Mouse (Mus musculus): ENCODE data around the gene Ppfibp2.

- TF ChIP-seq GATA1 (IDR thresholded peaks at IDR 0.05; ENCODE audit: low read length) (no peak), TAL1 (IDR thresholded peaks at IDR 0.05; ENCODE audit: low read length) (no peak)
These were observed 55.0 kb downstream of the Ppfibp2 start for GRCm38 (mm10) chr7:107649990-107650389.

Measured in erythroblast, embryonic 14.5 days (primary cell).